Mouse (Mus musculus): ENCODE results near the gene Prkca.

Prkca gene

GRCm38 (mm10) chr11:108202835-108203234, 140.9 kb downstream of the Prkca start:
- no peak for DNase-seq

GRCm38 (mm10) chr11:108200679-108201586, 142.8 kb downstream of the Prkca start:
- DNase-seq, result no peak

GRCm38 (mm10) chr11:108199429-108199985, 144.2 kb downstream of the Prkca start:
- no peak for DNase-seq

GRCm38 (mm10) chr11:108198592-108198991, 145.1 kb downstream of the Prkca start:
- DNase-seq, result no peak

GRCm38 (mm10) chr11:108197427-108198218, 146.1 kb downstream of the Prkca start:
- peak in 1 of 2 experiments; percentile 49 for DNase-seq

GRCm38 (mm10) chr11:108196796-108197195, 146.9 kb downstream of the Prkca start:
- no peak for DNase-seq

- DNase-seq, result no peak
Measured at GRCm38 (mm10) chr11:108190298-108190697, 153.4 kb downstream of the Prkca start.

GRCm38 (mm10) chr11:108189362-108189761, 154.4 kb downstream of the Prkca start:
- DNase-seq, result no peak

GRCm38 (mm10) chr11:108182421-108182820, 161.3 kb downstream of the Prkca start:
- DNase-seq, result no peak

GRCm38 (mm10) chr11:108181012-108181713, 162.6 kb downstream of the Prkca start:
- no peak for DNase-seq

- DNase-seq, result no peak
Measured at GRCm38 (mm10) chr11:108178802-108179201, 164.9 kb downstream of the Prkca start.

- DNase-seq, result no peak
Measured at GRCm38 (mm10) chr11:108178258-108178657, 165.5 kb downstream of the Prkca start.

GRCm38 (mm10) chr11:108176715-108177114, 167.0 kb downstream of the Prkca start:
- DNase-seq, result no peak

- no peak for DNase-seq
Measured at GRCm38 (mm10) chr11:108171917-108172316, 171.8 kb downstream of the Prkca start.

- no peak for DNase-seq
Measured at GRCm38 (mm10) chr11:108171260-108171659, 172.5 kb downstream of the Prkca start.

GRCm38 (mm10) chr11:108170107-108170506, 173.6 kb downstream of the Prkca start:
- DNase-seq, result no peak

GRCm38 (mm10) chr11:108165725-108166124, 178.0 kb downstream of the Prkca start:
- no peak for DNase-seq

GRCm38 (mm10) chr11:108162639-108163038, 181.1 kb downstream of the Prkca start:
- no peak for DNase-seq

GRCm38 (mm10) chr11:108162110-108162509, 181.6 kb downstream of the Prkca start:
- DNase-seq, result no peak

GRCm38 (mm10) chr11:108160056-108160455, 183.7 kb downstream of the Prkca start:
- no peak for DNase-seq

- DNase-seq, result no peak
Measured at GRCm38 (mm10) chr11:108158046-108158445, 185.7 kb downstream of the Prkca start.

- no peak for DNase-seq
Measured at GRCm38 (mm10) chr11:108157074-108157473, 186.7 kb downstream of the Prkca start.

GRCm38 (mm10) chr11:108156107-108156506, 187.6 kb downstream of the Prkca start:
- DNase-seq, result no peak

Measured in kidney, postnatal 4 days (tissue).